14 mouse cellular contexts compared by ENCODE assay signal in genomic region chr7:125499927-125500868, GRCm38 (mm10). TPM values are rescaled to one million over a fixed set of nuclear protein-coding genes. Genes with fewer than 3 reads are reported as not detected.
A peak's percentile ranks its signal among the peaks of the same experiment; 100 is the strongest.
DNase-seq lines count a peak whose midpoint lies in the region; ATAC-seq and TF ChIP-seq lines count a peak whose summit lies in the region.
"Had no signal": no experiment of that assay in that cellular context is flagged by ENCODE, and none has a peak within 500 bp of the region (broad histone marks: within the 10 kb centered on the region; RNA-seq: fewer than 3 reads in every experiment).

No protein-coding gene starts in this region.

- peak overlapping the region; percentile 39; the same call in 1 of the 2 replicates for H3K27ac ChIP-seq in embryonic fibroblast, embryonic 13.5 days (ENCODE audit: insufficient read depth, low read length)
- H3K27ac ChIP-seq in liver, embryonic 14.5 days: no peak overlapping the region
- H3K27ac ChIP-seq in limb, embryonic 10.5 days: no peak overlapping the region
- no peak overlapping the region for H3K27ac ChIP-seq in kidney, embryonic 14.5 days (ENCODE audit: low read depth, low read length)
- H3K27ac ChIP-seq in heart, embryonic 11.5 days (ENCODE audit: low read depth, low read length): no peak overlapping the region
- H3K27ac ChIP-seq: kidney, postnatal 0 days had no signal

- no peaks in the 10 kb centered on the region for H3K9me3 ChIP-seq in liver, embryonic 14.5 days (ENCODE audit: control insufficient read depth, low read length)
- H3K9me3 ChIP-seq in limb, embryonic 10.5 days (replicated peaks): no peaks in the 10 kb centered on the region
- H3K9me3 ChIP-seq in kidney, embryonic 14.5 days (ENCODE audit: control insufficient read depth, low read length): no peaks in the 10 kb centered on the region
- H3K9me3 ChIP-seq in heart, embryonic 11.5 days (replicated peaks; ENCODE audit: control insufficient read depth, low read length): no peaks in the 10 kb centered on the region

- H3K4me3 ChIP-seq in embryonic fibroblast, embryonic 13.5 days (ENCODE audit: insufficient read depth, low read length): no peak overlapping the region
- no peak overlapping the region for H3K4me3 ChIP-seq in liver, embryonic 14.5 days (ENCODE audit: insufficient read depth in 1 of 2, low read depth in 2 of 2, low read length in 2 of 2)
- no peak overlapping the region for H3K4me3 ChIP-seq in limb, embryonic 10.5 days
- H3K4me3 ChIP-seq in kidney, embryonic 14.5 days (ENCODE audit: low read length): no peak overlapping the region
- no peak overlapping the region for H3K4me3 ChIP-seq in heart, embryonic 11.5 days (ENCODE audit: low read depth, low read length)

- no peak for TF ChIP-seq CTCF in embryonic fibroblast, embryonic 13.5 days (IDR thresholded peaks at IDR 0.05; ENCODE audit: borderline replicate concordance, insufficient read depth, low read length)
- no peak for TF ChIP-seq CTCF in liver, embryonic 14.5 days (IDR thresholded peaks at IDR 0.05; ENCODE audit: low read depth)

- TF ChIP-seq POLR2A in embryonic fibroblast, embryonic 13.5 days (IDR thresholded peaks at IDR 0.05; ENCODE audit: low read depth, low read length): no peak

- H3K4me2 ChIP-seq in liver, embryonic 14.5 days (ENCODE audit: low read depth): no peak overlapping the region
- no peak overlapping the region for H3K4me2 ChIP-seq in kidney, embryonic 14.5 days (replicated peaks; ENCODE audit: low read depth, low read length)
- H3K4me2 ChIP-seq in heart, embryonic 11.5 days: no peak overlapping the region
- H3K4me2 ChIP-seq: lung, embryonic 14.5 days had no signal

- peak; percentile 5 to 30 for DNase-seq in gastrocnemius, adult 8-10 months (ENCODE audit: low spot score in 2 of 2)
- DNase-seq in gastrocnemius, postnatal 4 days (ENCODE audit: low spot score in 2 of 2): no peak
- peak; percentile 65 for DNase-seq in 3T3-L1 (ENCODE audit: low read depth, low spot score)
- DNase-seq in liver, embryonic 14.5 days (ENCODE audit: low read depth in 3 of 3, low spot score in 3 of 3): no peak
- DNase-seq in limb, embryonic 10.5 days (ENCODE audit: low spot score): no peak
- DNase-seq: heart, postnatal 14 days; lung, embryonic 14.5 days; thymus, adult 2 months had no signal

- ATAC-seq in liver, embryonic 14.5 days (ENCODE audit: insufficient read depth): peak; percentile 73
- ATAC-seq in kidney, embryonic 14.5 days (ENCODE audit: low FRiP score, low TSS enrichment): no peak
- no peak for ATAC-seq in heart, embryonic 11.5 days (replicated peaks; ENCODE audit: insufficient number of reproducible peaks, low FRiP score, low TSS enrichment)
- ATAC-seq: forebrain, embryonic 16.5 days; midbrain, embryonic 16.5 days had no signal

- H3K4me1 ChIP-seq in embryonic fibroblast, embryonic 13.5 days (ENCODE audit: control insufficient read depth, insufficient read depth, low read length): peaks cover 8% of the 10 kb centered on the region; the same call in 1 of the 2 replicates
- H3K4me1 ChIP-seq in liver, embryonic 14.5 days (replicated peaks; ENCODE audit: control insufficient read depth in 2 of 2, insufficient read depth in 2 of 2, low read length in 1 of 2): peaks cover 9 to 27% of the 10 kb centered on the region in 2 experiments
- no peaks in the 10 kb centered on the region for H3K4me1 ChIP-seq in limb, embryonic 10.5 days
- no peaks in the 10 kb centered on the region for H3K4me1 ChIP-seq in kidney, embryonic 14.5 days (ENCODE audit: control insufficient read depth, insufficient read depth, low read length)
- H3K4me1 ChIP-seq in heart, embryonic 11.5 days (ENCODE audit: control insufficient read depth, insufficient read depth, low read length): no peaks in the 10 kb centered on the region

- no peak overlapping the region for H3K9ac ChIP-seq in liver, embryonic 14.5 days (replicated peaks)
- no peak overlapping the region for H3K9ac ChIP-seq in kidney, embryonic 14.5 days (ENCODE audit: low read depth, low read length)
- no peak overlapping the region for H3K9ac ChIP-seq in heart, embryonic 11.5 days (ENCODE audit: low read depth, low read length)
- H3K9ac ChIP-seq: lung, embryonic 14.5 days had no signal

- no peaks in the 10 kb centered on the region for H3K36me3 ChIP-seq in liver, embryonic 14.5 days (replicated peaks; ENCODE audit: control insufficient read depth, insufficient read depth, low read depth)
- no peaks in the 10 kb centered on the region for H3K36me3 ChIP-seq in limb, embryonic 10.5 days
- no peaks in the 10 kb centered on the region for H3K36me3 ChIP-seq in kidney, embryonic 14.5 days (ENCODE audit: control insufficient read depth, insufficient read depth, low read length)
- H3K36me3 ChIP-seq in heart, embryonic 11.5 days (ENCODE audit: control insufficient read depth, insufficient read depth, low read length): no peaks in the 10 kb centered on the region

- WGBS in liver, embryonic 14.5 days (ENCODE audit: insufficient replicate concordance): 38% methylated on average over 13 of the region's 13 CpGs
- WGBS in limb, embryonic 10.5 days: 90% methylated on average over 13 of the region's 13 CpGs
- WGBS in kidney, embryonic 14.5 days: 72% methylated on average over 13 of the region's 13 CpGs
- WGBS in heart, embryonic 11.5 days (ENCODE audit: insufficient replicate concordance): 62% methylated on average over 13 of the region's 13 CpGs

- no peak for TF ChIP-seq EP300 in liver, embryonic 14.5 days (IDR thresholded peaks at IDR 0.05; ENCODE audit: low read depth)

- H3K27me3 ChIP-seq in liver, embryonic 14.5 days (ENCODE audit: control insufficient read depth, insufficient read depth, low read length): no peaks in the 10 kb centered on the region
- H3K27me3 ChIP-seq in limb, embryonic 10.5 days (ENCODE audit: low read depth, poor library complexity, severe bottlenecking): no peaks in the 10 kb centered on the region
- H3K27me3 ChIP-seq in kidney, embryonic 14.5 days (ENCODE audit: control insufficient read depth, insufficient read depth, low read length): no peaks in the 10 kb centered on the region
- no peaks in the 10 kb centered on the region for H3K27me3 ChIP-seq in heart, embryonic 11.5 days (ENCODE audit: control insufficient read depth, insufficient read depth, low read length)

RNA-seq across cellular contexts. Expression of gene Nsmce1, which starts 8.8 kb away (rescaled TPM):
- 10 to 100 TPM in 3 of 4 experiments, 1 to 10 TPM in 1; 10.0 to 10.9 (median 10.3) TPM for total RNA-seq in gastrocnemius, adult 8-10 months (2022)
- total RNA-seq in gastrocnemius, postnatal 4 days (2021): 10 to 100 TPM; 28.3 to 33.6 TPM
- polyA plus RNA-seq in embryonic fibroblast, embryonic 13.5 days (2011; ENCODE audit: insufficient read length, low read depth, missing spikeins): 51.1 and 55.1 TPM in 2 replicates
- polyA plus RNA-seq in liver, embryonic 14.5 days (2012; rRNA removed): 27.5 and 42.3 TPM in 2 replicates
- polyA plus RNA-seq in liver, embryonic 14.5 days (2014; fragmentation: Nextera tagmentation; extraction: Ambion mirVana): 90.1 and 92.5 TPM in 2 replicates
- 123 and 129 TPM in 2 replicates for polyA plus RNA-seq in limb, embryonic 10.5 days (2016; fragmentation: Nextera tagmentation; extraction: Ambion mirVana)
- polyA plus RNA-seq in kidney, embryonic 14.5 days (2014; fragmentation: Nextera tagmentation; extraction: Ambion mirVana): 137 and 157 TPM in 2 replicates
- polyA plus RNA-seq in heart, embryonic 11.5 days (2014; fragmentation: Nextera tagmentation; extraction: Ambion mirVana): 111 TPM in 2 replicates

RNA-seq across cellular contexts. Expression of gene Il4ra, which starts 51.7 kb away (rescaled TPM):
- total RNA-seq in gastrocnemius, adult 8-10 months (2022): 1 to 10 TPM; 2.5 to 6.2 (median 3.5) TPM
- 10 to 100 TPM; 14.5 to 15.1 TPM for total RNA-seq in gastrocnemius, postnatal 4 days (2021)
- 45.7 and 58.6 TPM in 2 replicates for polyA plus RNA-seq in embryonic fibroblast, embryonic 13.5 days (2011; ENCODE audit: insufficient read length, low read depth, missing spikeins)
- 1.9 and 2.8 TPM in 2 replicates for polyA plus RNA-seq in liver, embryonic 14.5 days (2012; rRNA removed)
- 1.9 and 2.4 TPM in 2 replicates for polyA plus RNA-seq in liver, embryonic 14.5 days (2014; fragmentation: Nextera tagmentation; extraction: Ambion mirVana)
- 3.1 and 4.2 TPM in 2 replicates for polyA plus RNA-seq in limb, embryonic 10.5 days (2016; fragmentation: Nextera tagmentation; extraction: Ambion mirVana)
- polyA plus RNA-seq in kidney, embryonic 14.5 days (2014; fragmentation: Nextera tagmentation; extraction: Ambion mirVana): 4.0 and 5.9 TPM in 2 replicates
- polyA plus RNA-seq in heart, embryonic 11.5 days (2014; fragmentation: Nextera tagmentation; extraction: Ambion mirVana): 1.5 and 1.6 TPM in 2 replicates

RNA-seq across cellular contexts. Expression of gene Kdm8, which starts 55.7 kb away (rescaled TPM):
- 1 to 10 TPM; 6.4 to 7.6 (median 6.7) TPM for total RNA-seq in gastrocnemius, adult 8-10 months (2022)
- 1 to 10 TPM; 4.6 to 5.0 TPM for total RNA-seq in gastrocnemius, postnatal 4 days (2021)
- polyA plus RNA-seq in embryonic fibroblast, embryonic 13.5 days (2011; ENCODE audit: insufficient read length, low read depth, missing spikeins): 3.7 and 4.1 TPM in 2 replicates
- 5.7 and 6.1 TPM in 2 replicates for polyA plus RNA-seq in liver, embryonic 14.5 days (2012; rRNA removed)
- 4.7 and 6.4 TPM in 2 replicates for polyA plus RNA-seq in liver, embryonic 14.5 days (2014; fragmentation: Nextera tagmentation; extraction: Ambion mirVana)
- polyA plus RNA-seq in limb, embryonic 10.5 days (2016; fragmentation: Nextera tagmentation; extraction: Ambion mirVana): 18.7 and 19.5 TPM in 2 replicates
- 9.6 and 12.7 TPM in 2 replicates for polyA plus RNA-seq in kidney, embryonic 14.5 days (2014; fragmentation: Nextera tagmentation; extraction: Ambion mirVana)
- 7.8 and 7.9 TPM in 2 replicates for polyA plus RNA-seq in heart, embryonic 11.5 days (2014; fragmentation: Nextera tagmentation; extraction: Ambion mirVana)

Comparison
In these comparisons a context has a peak if more than half of its experiments do, and no peak if none do; other contexts are left out.
1. DNase-seq: peak in gastrocnemius, adult 8-10 months (2 of 2) and 3T3-L1 (single experiment); none in gastrocnemius, postnatal 4 days (0 of 2), liver, embryonic 14.5 days (0 of 3) and limb, embryonic 10.5 days (single experiment).